ENCODE assay signal across 8 mouse cellular contexts in genomic region chr4:82466717-82467116, GRCm38 (mm10).
DNase-seq lines count a peak whose midpoint lies in the region; ATAC-seq and TF ChIP-seq lines count a peak whose summit lies in the region.

No protein-coding gene starts in this region.

- H3K4me2 ChIP-seq in hindbrain, postnatal 0 days (ENCODE audit: low read depth, low read length): no peak overlapping the region
- no peak overlapping the region for H3K4me2 ChIP-seq in hindbrain, embryonic 11.5 days (replicated peaks; ENCODE audit: low read depth, low read length)

- 0 out of 2 replicates have a peak overlapping the region, but pooled peaks have one; percentile 8 for H3K27ac ChIP-seq in hindbrain, postnatal 0 days
- no peak overlapping the region for H3K27ac ChIP-seq in hindbrain, embryonic 11.5 days (ENCODE audit: low read depth, low read length)
- peak overlapping the region; percentile 33; the same call in 1 of the 2 replicates for H3K27ac ChIP-seq in cortical plate, adult 2 months (ENCODE audit: insufficient read depth, low read length)

- ATAC-seq in hindbrain, postnatal 0 days: no peak
- no peak for ATAC-seq in hindbrain, embryonic 11.5 days (ENCODE audit: low FRiP score)
- peak; percentile 51 to 56 for ATAC-seq in hematopoietic stem cell, adult 5-6 weeks (replicated peaks in 1 of 2; ENCODE audit: insufficient read depth in 1 of 2, low FRiP score in 2 of 2, low TSS enrichment in 1 of 2, low read depth in 1 of 2, poor library complexity in 2 of 2, severe bottlenecking in 2 of 2)

- H3K4me3 ChIP-seq in hindbrain, postnatal 0 days (ENCODE audit: low read length): no peak overlapping the region
- no peak overlapping the region for H3K4me3 ChIP-seq in hindbrain, embryonic 11.5 days (ENCODE audit: low read depth, low read length)
- H3K4me3 ChIP-seq in cortical plate, adult 2 months (ENCODE audit: insufficient read depth, low read length): no peak overlapping the region

- no peak overlapping the region for H3K9ac ChIP-seq in hindbrain, postnatal 0 days (replicated peaks; ENCODE audit: low read length)
- no peak overlapping the region for H3K9ac ChIP-seq in hindbrain, embryonic 11.5 days (ENCODE audit: low read depth, low read length)

- no peak for TF ChIP-seq POLR2A in cortical plate, adult 2 months (IDR thresholded peaks at IDR 0.05; ENCODE audit: extremely low read depth, insufficient read depth, low read length)

- no peaks in the 10 kb centered on the region for H3K36me3 ChIP-seq in hindbrain, postnatal 0 days (ENCODE audit: insufficient read depth, low read length)
- no peaks in the 10 kb centered on the region for H3K36me3 ChIP-seq in hindbrain, embryonic 11.5 days (ENCODE audit: control insufficient read depth, insufficient read depth, low read length)

- WGBS in hindbrain, postnatal 0 days: 50% methylated on average over 8 of the region's 8 CpGs
- 79% methylated on average over 8 of the region's 8 CpGs for WGBS in hindbrain, embryonic 11.5 days

- H3K9me3 ChIP-seq in hindbrain, postnatal 0 days (ENCODE audit: low read length): no peaks in the 10 kb centered on the region
- H3K9me3 ChIP-seq in hindbrain, embryonic 11.5 days (ENCODE audit: control insufficient read depth, low read length): no peaks in the 10 kb centered on the region

- no peaks in the 10 kb centered on the region for H3K27me3 ChIP-seq in hindbrain, postnatal 0 days (ENCODE audit: insufficient read depth, low read length)
- no peaks in the 10 kb centered on the region for H3K27me3 ChIP-seq in hindbrain, embryonic 11.5 days (ENCODE audit: control insufficient read depth, insufficient read depth, low read length)

- H3K4me1 ChIP-seq in hindbrain, postnatal 0 days (ENCODE audit: insufficient read depth, low read length): peaks cover 21% of the 10 kb centered on the region
- H3K4me1 ChIP-seq in hindbrain, embryonic 11.5 days (replicated peaks; ENCODE audit: control insufficient read depth, insufficient read depth, low read length): no peaks in the 10 kb centered on the region
- peaks cover 8% of the 10 kb centered on the region; the same call in 1 of the 2 replicates for H3K4me1 ChIP-seq in cortical plate, adult 2 months (ENCODE audit: control insufficient read depth, insufficient read depth, low read length)

- no peak for TF ChIP-seq CTCF in hindbrain, postnatal 0 days (IDR thresholded peaks at IDR 0.05; ENCODE audit: low read depth)
- no peak for TF ChIP-seq CTCF in cortical plate, adult 2 months (IDR thresholded peaks at IDR 0.05; ENCODE audit: extremely low read depth, insufficient read depth, low read length)

- DNase-seq in hindbrain, postnatal 0 days (ENCODE audit: low spot score): no peak
- DNase-seq in hindbrain, embryonic 11.5 days (ENCODE audit: low spot score): no peak
- peak; percentile 69 for DNase-seq in lung, postnatal 25 days (ENCODE audit: low spot score)
- no peak for DNase-seq in spleen, postnatal 4 days (ENCODE audit: low spot score in 2 of 2)
- no peak for DNase-seq in left cerebral cortex, adult 8-10 months (ENCODE audit: low spot score in 2 of 2)
- DNase-seq in c-Kit-positive CD71-positive TER-119-positive erythroid progenitor cells, embryonic 14.5 days (ENCODE audit: low spot score): no peak

Comparison
In these comparisons a context has a peak if more than half of its experiments do, and no peak if none do; other contexts are left out.
1. ATAC-seq: peak in hematopoietic stem cell, adult 5-6 weeks (2 of 2); none in hindbrain, postnatal 0 days (single experiment) and hindbrain, embryonic 11.5 days (single experiment).